Mouse (Mus musculus): ENCODE measurements around the gene Ints3.

Ints3 gene

DNA sequence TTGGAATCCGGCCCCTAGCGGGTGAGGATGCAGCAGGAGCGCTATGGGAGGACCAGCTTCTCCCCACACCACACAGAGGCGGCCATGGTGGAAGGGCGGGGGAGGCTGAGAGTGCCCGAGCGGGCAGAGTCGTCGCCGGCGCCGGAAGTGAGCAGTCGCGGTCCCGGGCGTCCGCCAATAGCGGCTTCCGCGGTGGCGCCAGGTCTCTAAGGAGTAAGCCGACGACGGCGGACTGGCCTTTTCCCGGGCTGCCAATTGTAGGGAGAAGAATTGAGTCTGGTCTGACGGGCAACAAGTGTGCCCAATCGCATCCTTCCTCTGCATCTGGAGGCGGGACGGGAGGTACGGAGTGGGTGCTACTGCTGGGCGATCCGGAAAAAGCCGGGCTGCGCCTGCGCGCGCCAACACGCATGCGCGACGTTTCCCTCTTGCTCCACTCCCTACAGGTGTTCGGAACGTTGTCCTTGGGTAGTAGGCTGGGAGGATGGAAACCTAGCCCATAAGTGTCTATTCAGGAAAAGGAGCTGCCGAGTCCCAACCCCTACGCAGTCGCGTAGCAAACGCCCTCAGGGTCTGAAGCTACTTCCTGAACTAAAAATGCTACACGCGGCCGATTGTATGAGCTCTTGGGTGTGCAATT, at the start of gene Ints3:
Ints3 (minus strand) TSS at position 242 of the 640 bp plus-strand sequence.
- DNase-seq (ENCODE audit: low spot score) = peak; percentile 100

GRCm38 (mm10) chr3:90475831-90476611, 42.6 kb upstream of the Ints3 start, which contains the start of gene Ilf2:
Ilf2 (plus strand) TSS chr3:90476126.
- peak; percentile 96 for DNase-seq (ENCODE audit: low spot score)

DNA sequence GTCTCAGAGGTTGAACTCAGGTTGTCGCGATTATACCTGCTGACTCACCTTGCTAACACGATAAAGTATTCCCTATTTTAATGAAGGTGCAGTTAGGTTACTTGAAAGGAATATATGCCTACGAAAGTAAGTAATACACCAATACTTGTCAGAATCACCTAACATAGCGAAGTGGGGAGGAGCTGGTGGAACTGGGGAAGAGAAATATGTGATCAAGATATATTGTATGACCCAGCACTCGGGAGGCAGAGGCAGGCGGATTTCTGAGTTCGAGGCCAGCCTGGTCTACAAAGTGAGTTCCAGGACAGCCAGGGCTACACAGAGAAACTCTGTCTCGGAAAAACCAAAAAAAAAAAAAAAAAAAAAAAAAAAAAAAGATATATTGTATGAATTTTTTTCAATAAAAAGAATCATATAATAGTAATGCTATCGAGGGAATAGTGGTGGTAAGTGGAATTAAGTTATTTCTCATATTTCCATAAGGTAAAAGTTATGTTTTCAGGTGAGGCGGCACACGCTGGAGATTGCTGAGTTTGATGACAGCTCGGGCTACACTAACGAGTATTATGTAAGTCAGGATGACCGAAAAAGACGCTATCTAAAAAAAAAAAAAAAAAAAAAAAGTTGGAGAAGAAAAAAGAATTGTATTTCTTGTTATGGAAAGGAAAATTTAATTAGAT, 41.9 kb upstream of the Ints3 start:
- no peak for DNase-seq (ENCODE audit: low spot score)

DNA sequence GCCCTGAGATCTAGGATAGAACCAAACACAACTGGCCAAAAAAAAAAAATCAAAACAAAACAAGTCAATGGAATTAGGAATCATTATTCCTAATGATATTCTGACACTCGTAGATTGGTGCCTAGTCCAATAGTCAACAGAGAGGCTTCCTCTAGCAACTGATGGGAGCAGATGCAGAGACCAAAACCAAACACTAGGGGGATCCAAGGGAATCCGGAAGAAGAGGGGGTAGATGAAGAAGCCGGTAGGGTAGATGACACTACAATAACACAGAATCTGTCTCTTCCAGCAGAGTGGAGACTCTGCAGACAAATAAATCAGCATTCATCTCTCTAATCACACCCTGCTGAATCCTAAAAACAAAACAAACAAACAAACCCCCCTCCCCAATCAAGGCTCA, 38.8 kb upstream of the Ints3 start:
- peak; percentile 53 for DNase-seq (ENCODE audit: low spot score)

DNA sequence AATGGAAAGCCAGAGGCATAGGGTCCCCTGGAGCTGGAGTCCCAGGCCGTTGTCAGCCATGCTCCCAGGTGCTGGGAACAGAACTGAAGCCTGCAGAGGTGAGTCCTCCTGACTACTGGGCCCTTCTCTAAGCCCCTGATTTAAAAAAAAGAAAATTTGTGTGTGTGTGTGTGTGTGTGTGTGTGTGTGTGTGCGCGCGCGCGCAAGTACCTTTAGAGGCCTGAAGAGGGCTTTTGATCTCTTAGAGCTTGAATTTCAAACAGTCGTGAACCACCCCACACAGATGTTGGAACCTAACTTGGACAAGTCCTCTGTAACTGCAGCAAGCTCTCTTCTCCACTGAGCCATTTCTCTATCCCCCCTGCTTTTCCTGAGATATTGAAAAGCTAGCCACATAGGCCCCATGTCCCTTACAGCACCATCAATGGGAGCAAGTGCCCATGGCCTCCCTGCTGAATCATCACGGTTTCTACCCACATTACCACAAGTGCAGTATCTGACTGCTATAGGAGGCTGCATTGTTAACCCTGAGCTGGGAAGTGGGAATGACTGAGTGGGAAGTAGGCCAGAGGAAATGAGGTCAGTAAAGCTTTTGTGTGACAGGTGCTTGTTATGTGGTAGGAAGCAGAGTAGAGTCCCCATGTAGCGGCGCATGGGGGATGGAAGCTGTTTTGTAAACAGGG, 34.3 kb upstream of the Ints3 start:
- no peak for DNase-seq (ENCODE audit: low spot score)

GRCm38 (mm10) chr3:90466311-90466766, 32.9 kb upstream of the Ints3 start:
- peak; percentile 65 for DNase-seq (ENCODE audit: low spot score)

DNA sequence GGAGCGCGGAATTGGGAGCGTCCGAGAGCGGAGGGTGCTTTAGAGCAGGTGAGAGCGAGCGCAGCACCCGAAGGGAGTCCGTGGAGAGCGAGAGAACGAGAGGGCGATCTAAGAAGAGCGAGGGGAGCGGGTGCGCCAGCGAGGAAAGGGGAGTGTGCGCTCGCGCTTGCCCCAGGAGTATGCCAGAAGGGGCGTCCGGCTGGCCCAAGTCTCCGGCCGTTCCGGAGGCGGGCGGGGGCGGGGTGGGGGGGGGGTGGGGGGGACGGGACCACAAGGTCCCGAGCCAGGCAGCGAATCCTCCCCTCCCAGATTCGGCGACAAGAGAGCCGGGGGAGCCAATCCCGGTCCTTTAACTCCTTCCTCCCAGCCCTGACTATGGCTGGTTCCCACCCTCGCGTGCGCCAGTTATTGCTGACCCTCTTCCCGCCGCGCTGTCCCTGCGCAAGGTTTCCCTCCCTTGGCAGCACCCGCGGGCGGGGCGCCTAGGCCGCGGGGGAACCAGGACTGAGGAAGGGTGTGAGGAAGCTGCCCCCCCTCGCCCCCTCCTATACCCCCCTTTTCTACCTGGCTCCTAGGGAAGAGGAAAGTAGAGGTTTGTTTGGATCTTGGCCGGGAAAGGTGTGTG, 32.4 kb upstream of the Ints3 start, which contains the start of gene Npr1:
Npr1 (minus strand) TSS at position 181 of the 625 bp plus-strand sequence.
- DNase-seq (ENCODE audit: low spot score) = no peak

GRCm38 (mm10) chr3:90465081-90465685, 31.8 kb upstream of the Ints3 start:
- no peak for DNase-seq (ENCODE audit: low spot score)

- DNase-seq (ENCODE audit: low spot score) = no peak
Observed at GRCm38 (mm10) chr3:90464552-90465080, 31.2 kb upstream of the Ints3 start.

DNA sequence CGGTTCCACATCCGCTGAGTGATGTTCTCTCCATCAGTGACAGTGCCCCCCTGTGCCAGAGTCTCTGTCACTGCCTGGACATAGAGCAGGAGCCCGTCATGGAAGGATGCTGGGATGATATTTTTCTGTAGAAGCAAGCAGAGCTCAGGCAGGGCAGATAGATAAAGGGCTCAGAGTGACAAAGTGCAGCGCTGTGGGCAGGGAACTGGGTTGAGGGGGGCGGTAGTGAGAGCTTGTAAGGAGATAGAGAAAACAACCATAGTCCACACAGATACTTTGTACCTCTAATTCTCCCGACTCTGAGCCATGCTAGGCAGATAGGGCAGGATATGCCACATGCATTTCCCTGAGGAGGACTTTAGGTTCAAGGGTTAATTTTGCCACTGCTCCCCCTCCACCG, 29.2 kb upstream of the Ints3 start:
- no peak for DNase-seq (ENCODE audit: low spot score)

DNA sequence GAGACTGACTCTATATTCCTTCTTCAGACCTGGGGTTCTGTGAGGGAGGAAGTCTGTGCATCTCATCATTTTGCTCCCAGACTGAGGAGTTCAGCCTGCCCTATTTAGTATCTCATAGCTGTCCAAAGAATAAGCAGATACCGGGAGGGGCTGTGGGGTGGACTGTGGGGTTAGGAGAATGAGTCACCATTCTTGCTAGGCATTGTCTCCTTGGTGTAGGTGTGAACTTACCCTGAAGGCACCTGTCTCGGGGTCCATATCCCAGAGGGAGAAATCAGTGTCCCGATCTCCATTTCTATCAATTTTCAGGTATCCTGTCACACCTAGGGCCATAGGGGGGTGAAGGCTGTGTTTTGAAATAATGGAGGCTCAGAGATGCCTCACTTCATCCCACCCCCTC, 28.5 kb upstream of the Ints3 start:
- no peak for DNase-seq (ENCODE audit: low spot score)

DNA sequence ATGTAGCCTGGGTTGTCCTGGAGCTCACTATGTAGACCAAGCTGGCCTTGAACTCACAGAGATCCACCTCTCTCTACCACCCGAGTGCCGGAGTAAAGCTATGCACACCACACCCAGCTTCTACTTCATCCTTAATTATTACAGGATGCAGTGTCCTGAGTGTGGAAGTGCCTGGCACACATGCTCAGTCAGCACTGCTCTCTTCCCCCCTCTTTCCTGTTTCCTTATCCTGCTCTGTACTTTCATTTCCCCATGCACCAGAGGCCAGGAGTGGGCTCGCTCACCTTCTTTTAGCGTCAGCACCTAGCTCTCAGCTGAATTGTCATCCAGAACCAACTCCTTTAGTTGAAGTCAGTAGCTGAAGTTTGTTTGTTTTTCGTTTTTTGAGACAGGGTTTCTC, 26.9 kb upstream of the Ints3 start:
- no peak for DNase-seq (ENCODE audit: low spot score)

DNA sequence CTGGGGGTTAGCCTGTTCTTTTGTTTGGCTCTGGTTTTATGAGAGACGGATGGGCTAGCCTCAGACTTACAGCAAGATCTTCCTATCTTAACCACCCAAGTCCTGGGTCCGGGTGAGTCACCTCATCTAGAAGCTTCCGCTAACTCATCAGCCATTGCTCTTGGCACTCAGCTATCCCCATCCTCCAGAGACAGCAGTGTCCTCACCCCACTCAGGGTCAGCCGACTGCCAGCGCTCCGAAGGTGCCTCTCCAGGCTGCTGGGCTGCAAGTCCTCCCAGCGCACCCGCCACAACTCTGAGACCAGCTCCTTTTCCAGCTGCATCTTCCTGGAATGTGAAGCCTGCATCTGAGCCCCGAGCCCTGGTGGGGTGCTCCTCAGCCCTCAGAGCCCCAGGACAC, 26.3 kb upstream of the Ints3 start:
- no peak for DNase-seq (ENCODE audit: low spot score)

GRCm38 (mm10) chr3:90454931-90455330, 21.5 kb upstream of the Ints3 start:
- DNase-seq (ENCODE audit: low spot score) = no peak

DNA sequence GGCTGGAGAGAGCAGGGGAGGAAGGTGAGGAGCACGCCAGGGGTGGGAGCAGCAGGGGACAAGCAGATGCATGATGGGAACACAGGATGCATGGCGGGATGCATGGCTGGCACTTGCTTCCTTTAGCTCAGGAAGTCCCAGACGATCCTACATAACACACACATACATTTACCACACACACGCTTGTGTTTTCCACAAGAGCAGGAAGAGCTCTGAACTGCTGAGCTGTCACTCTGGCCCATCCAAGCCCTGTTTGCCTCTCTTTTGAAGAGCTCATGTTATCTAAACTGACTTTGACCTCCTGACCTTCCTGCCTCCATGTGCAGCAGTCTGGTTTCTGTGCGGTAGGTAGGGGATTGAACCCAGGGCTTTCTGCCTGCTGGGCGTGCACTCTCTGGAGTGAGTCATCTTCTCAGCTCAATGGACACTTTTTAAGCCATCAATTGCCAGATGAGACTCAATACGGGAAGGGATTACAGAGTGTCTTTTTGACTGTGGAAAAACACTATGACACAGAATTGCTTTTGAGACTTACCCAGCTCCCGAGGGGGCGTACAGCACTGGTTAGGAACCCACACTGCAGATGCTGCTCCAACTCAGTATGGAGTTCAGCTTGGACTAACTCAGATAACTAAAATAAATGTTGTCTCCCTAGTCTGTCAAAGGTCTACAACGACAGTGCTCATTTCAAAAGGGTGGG, 18.1 kb upstream of the Ints3 start:
- peak; percentile 54 for DNase-seq (ENCODE audit: low spot score)

- DNase-seq (ENCODE audit: low spot score) = no peak
Observed at GRCm38 (mm10) chr3:90450874-90451273, 17.5 kb upstream of the Ints3 start.

DNA sequence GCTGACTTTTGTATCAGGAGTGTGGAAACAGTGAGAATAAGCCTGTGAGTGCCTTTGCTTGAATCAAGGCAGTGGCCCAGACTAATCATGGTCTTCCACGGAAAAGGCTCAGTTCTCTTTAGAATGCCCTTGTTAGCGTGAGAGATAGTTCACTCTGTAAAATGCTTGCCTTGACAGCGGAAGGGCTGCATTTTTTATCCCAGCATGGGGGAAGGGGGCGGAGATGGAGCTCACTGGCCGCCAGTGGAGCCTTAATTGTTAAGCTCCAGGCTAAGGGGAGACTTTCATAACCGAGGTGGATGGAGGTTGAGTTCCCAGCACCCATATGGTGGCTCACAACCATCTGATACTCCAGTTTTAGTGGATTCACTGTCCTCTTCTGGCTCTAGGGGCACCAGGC, 15.2 kb upstream of the Ints3 start:
- DNase-seq (ENCODE audit: low spot score) = no peak

DNA sequence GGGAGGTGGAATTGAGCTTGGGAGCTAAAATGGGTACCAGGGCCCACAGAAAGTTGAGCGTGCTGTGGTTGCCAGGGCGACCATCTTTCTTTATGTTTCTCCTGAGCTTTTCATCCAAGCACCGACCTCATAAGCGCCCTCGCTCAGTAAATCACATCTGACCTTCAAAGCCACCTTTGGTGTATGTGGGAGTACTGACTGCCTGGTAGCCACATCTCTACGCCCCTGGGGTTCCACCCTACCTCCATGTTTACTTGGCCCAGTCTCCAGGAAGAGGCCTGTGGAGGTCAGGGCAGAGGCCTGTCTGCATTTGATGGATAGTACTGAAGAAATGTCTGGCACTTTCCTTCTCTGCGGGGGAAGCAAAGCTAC, 13.7 kb upstream of the Ints3 start:
- no peak for DNase-seq (ENCODE audit: low spot score)

DNA sequence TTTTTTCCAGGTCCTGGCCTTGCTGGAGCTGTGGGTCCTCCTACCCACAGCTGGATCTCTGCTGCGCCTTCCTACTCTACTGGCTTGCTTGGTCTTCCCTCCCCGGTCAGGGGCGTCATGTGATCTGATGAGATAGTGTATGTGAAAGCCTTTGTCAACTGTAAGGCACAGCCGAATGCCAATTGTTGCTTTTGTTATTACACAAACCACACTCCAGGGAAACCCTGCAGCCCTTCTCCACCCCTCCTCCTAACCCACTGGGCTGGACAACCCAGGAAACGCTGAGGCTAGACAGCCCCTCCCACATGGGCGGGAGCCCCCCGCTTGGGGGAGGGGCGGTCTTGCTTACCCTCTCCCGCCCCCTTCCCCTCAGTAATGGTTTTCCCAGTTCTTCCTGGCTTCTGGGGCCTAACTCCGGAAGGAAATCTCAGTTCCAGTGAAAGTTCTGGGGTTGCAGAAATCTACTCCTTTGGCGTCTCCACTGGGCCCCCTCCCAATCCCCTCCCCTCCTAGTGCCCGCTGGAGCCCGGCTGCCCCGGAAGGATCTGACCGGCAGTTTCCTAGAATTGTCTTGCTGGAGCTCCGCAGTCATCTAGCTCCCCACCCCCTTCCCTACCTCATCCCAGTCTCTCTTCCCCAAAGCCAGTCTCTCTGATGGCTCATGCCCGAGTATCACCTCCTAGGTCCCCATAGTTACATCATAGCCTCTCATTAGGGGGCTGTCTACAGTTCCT, 13.1 kb upstream of the Ints3 start:
- peak; percentile 74 for DNase-seq (ENCODE audit: low spot score)

All from layer of hippocampus, adult 11-12 months (tissue).